Mouse (Mus musculus) liver, embryonic 14.5 days (tissue): ENCODE results near the gene Idh1.

ENCODE experiments used
- CTCF ChIP-seq: IDR thresholded peaks from 2 replicates; pipeline ENCODE4 v1.5.1; 2016; ENCODE audit warnings: antibody characterized with exemption, low read depth, control low read depth
- EP300 ChIP-seq: IDR thresholded peaks from 2 replicates; pipeline ENCODE4 v1.6.1; 2016; ENCODE audit warnings: antibody characterized with exemption, low read depth

DNA sequence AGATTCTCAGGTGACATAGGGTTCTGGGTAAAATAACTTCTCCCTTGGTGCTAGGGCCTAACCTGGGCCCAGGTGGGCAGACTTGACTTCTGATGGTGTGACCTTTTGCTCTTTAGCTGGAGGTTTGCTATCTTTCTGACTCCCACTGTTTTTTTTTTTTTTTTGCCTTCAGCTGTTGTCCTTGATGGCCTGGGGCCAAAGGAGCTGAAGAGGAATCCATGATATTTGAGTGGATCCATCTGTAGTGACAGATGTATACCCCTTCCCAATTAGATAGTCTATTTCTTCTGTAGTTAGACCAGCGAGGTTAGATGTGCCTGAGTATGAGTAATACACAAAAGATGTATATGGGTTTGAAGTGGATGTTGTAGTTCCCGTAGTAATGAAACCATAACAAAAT lies 31.3 kb upstream of the Idh1 start:
- no peak for TF ChIP-seq CTCF
- TF ChIP-seq EP300 = no peak
